Mouse (Mus musculus): Measurements from ENCODE around the gene E130114P18Rik.

The E130114P18Rik gene

GRCm38 (mm10) chr4:97777706-97778176 lies at the start of gene E130114P18Rik:
TSS of gene E130114P18Rik (minus strand) at chr4:97778078.
- in situ Hi-C loops (cut with MboI, MseI): loop anchor here (5.0 kb wide), 1 partner anchor 655 kb away; no protein-coding TSS in a partner anchor

- in situ Hi-C loops (cut with MboI, MseI): no loop called here
These were observed 49.2 kb upstream of the E130114P18Rik start for GRCm38 (mm10) chr4:97827115-97827514.

- in situ Hi-C loops (cut with MboI, MseI): no loop called here
These were observed 48.0 kb upstream of the E130114P18Rik start for GRCm38 (mm10) chr4:97825841-97826240.

GRCm38 (mm10) chr4:97825432-97825831 lies 47.6 kb upstream of the E130114P18Rik start:
- in situ Hi-C loops (cut with MboI, MseI): no loop called here

- in situ Hi-C loops (cut with MboI, MseI): no loop called here
These were observed 46.6 kb upstream of the E130114P18Rik start for GRCm38 (mm10) chr4:97824451-97824850.

- in situ Hi-C loops (cut with MboI, MseI): no loop called here
These were observed 45.6 kb upstream of the E130114P18Rik start for GRCm38 (mm10) chr4:97823512-97823911.

GRCm38 (mm10) chr4:97821556-97822251 lies 43.8 kb upstream of the E130114P18Rik start:
- in situ Hi-C loops (cut with MboI, MseI): no loop called here

GRCm38 (mm10) chr4:97820474-97821259 lies 42.8 kb upstream of the E130114P18Rik start:
- in situ Hi-C loops (cut with MboI, MseI): no loop called here

- in situ Hi-C loops (cut with MboI, MseI): no loop called here
These were observed 41.2 kb upstream of the E130114P18Rik start for GRCm38 (mm10) chr4:97819101-97819500.

GRCm38 (mm10) chr4:97818498-97818897 lies 40.6 kb upstream of the E130114P18Rik start:
- in situ Hi-C loops (cut with MboI, MseI): no loop called here

- in situ Hi-C loops (cut with MboI, MseI): no loop called here
These were observed 39.9 kb upstream of the E130114P18Rik start for GRCm38 (mm10) chr4:97817741-97818140.

GRCm38 (mm10) chr4:97816753-97817152 lies 38.9 kb upstream of the E130114P18Rik start:
- in situ Hi-C loops (cut with MboI, MseI): no loop called here

- in situ Hi-C loops (cut with MboI, MseI): no loop called here
These were observed 38.1 kb upstream of the E130114P18Rik start for GRCm38 (mm10) chr4:97816001-97816400.

- in situ Hi-C loops (cut with MboI, MseI): no loop called here
These were observed 36.6 kb upstream of the E130114P18Rik start for GRCm38 (mm10) chr4:97814515-97814914.

GRCm38 (mm10) chr4:97813996-97814395 lies 36.1 kb upstream of the E130114P18Rik start:
- in situ Hi-C loops (cut with MboI, MseI): no loop called here

- in situ Hi-C loops (cut with MboI, MseI): no loop called here
These were observed 35.2 kb upstream of the E130114P18Rik start for GRCm38 (mm10) chr4:97813035-97813434.

GRCm38 (mm10) chr4:97810348-97810939 lies 32.6 kb upstream of the E130114P18Rik start:
- in situ Hi-C loops (cut with MboI, MseI): no loop called here

GRCm38 (mm10) chr4:97809582-97810295 lies 31.9 kb upstream of the E130114P18Rik start:
- in situ Hi-C loops (cut with MboI, MseI): no loop called here

GRCm38 (mm10) chr4:97808885-97809284 lies 31.0 kb upstream of the E130114P18Rik start:
- in situ Hi-C loops (cut with MboI, MseI): no loop called here

GRCm38 (mm10) chr4:97806924-97807323 lies 29.0 kb upstream of the E130114P18Rik start:
- in situ Hi-C loops (cut with MboI, MseI): no loop called here

Data from regulatory T cell (primary cell).